Mouse (Mus musculus) embryonic stem cell, embryonic (primary cell): ENCODE measurements around the gene Igdcc4.

Experiments
- CTCF ChIA-PET, 4 experiments: fragments of 300-600 bp in 2 of 4; fragments of 350-600 bp in 2 of 4; sonication (Branson Sonifier 250); formaldehyde crosslinking; loops; one replicate each; lab custom pipeline; 2022; ENCODE audit warnings: inconsistent platforms in 2 of 4; lab: Charles Lee
- POLR2A ChIA-PET, 4 experiments: fragments of 300-600 bp in 2 of 4; fragments of 350-600 bp in 2 of 4; sonication (Branson Sonifier 250); formaldehyde crosslinking; loops; one replicate each; lab custom pipeline; 2022; ENCODE audit warnings: antibody characterized with exemption in 4 of 4, inconsistent platforms in 1 of 4; lab: Charles Lee

The Igdcc4 gene

DNA sequence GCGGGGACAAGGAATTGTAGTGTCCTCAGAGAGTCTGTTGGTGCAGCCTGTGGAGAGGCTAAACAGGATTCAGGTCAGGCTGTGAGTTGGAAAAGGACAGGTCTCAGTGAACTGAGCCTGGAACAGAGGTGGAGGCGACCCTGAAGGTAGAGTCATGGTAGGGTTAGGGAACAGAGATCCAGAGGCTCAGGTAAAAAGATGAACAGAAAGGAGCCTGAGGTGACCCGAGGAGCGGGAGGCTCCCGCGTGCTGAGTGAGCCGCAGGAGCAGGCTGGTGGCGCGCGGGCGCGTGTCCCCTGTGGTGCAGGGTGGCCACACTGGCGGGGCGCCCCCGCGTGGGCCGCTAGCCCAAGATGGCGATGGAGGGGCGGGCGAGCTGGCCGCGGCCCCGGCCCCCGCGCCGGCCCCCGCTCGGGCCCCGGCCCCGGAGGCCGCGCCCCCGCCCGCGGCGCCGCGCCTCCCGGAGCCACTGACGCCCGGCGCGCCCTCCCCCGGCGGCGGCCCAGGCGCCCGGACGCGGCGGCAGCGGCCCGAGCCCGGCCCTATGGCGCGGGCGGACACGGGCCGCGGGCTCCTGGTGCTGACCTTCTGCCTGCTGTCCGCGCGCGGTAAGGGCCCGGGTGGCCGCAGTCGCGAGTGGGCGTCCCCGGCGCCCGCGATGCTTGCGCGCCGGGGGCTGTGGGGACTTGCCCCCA is at the start of gene Igdcc4:
Gene Igdcc4 (plus strand): TSS at position 496 of the 695 bp plus-strand sequence.
- ChIA-PET CTCF (interaction anchor here in 3 of 4 experiments (0.9 to 2.0 kb wide), 5 partner anchors 20 to 27 kb away, joined by 3 to 7 read pairs (median 4); no protein-coding TSS in a partner anchor), POLR2A (interaction anchor here in 3 of 4 experiments (0.6 to 2.7 kb wide), 7 partner anchors 8 to 80 kb away, joined by 3 to 11 read pairs (median 3); partner anchors contain the start of gene Hacd3 (in 1 of the 3))

DNA sequence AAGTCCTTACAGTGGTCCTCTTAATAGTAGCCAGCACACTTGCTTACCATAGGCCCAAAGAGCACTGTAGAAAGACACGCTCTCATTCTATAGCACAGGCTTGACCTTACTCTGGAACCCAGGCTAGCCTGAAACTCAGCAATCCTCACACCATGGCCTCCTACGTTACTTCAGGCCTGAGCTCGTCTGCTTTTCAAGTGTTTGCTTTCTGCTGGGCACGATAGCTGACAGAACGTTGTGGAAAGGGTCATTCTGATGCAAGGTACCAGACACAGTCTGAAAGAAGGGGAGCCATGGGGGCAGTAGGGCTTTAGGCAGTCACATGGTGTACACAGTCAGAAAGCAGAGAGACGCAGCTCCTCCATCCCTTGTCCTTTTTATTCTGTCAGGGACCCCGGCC is 37.0 kb upstream of the Igdcc4 start:
- POLR2A ChIA-PET = interaction anchor here in 1 of 4 experiments (0.6 kb wide), 1 partner anchor 9 kb away, joined by 3 read pairs; no protein-coding TSS in a partner anchor

DNA sequence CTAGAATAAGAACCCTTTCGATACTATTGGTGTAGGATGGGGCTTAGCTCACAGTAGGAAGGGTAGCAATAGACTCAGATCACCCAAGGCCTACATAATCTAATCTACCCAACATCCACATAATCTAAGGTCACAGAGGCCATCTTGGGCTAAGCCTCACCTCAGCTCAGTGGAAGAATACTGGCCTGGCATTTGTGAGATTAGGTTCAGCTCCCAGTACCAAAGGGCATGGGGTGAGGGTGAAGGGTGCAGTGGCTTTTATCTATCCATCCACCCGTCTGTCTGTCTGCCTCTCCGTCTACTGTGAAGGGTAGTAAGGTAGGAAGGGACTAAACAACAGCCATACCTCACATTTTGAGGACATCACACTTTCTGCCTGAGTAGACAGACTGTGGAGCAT is 30.7 kb upstream of the Igdcc4 start:
- POLR2A ChIA-PET = no interaction called here
- CTCF ChIA-PET = interaction anchor here in 1 of 4 experiments (0.5 kb wide), 1 partner anchor 215 kb away, joined by 3 read pairs; no protein-coding TSS in a partner anchor

More for the DNA sequence above, 37.0 kb upstream of the Igdcc4 start:
- CTCF ChIA-PET = interaction anchor here in 1 of 4 experiments (0.5 kb wide), 1 partner anchor 101 kb away, joined by 5 read pairs; no protein-coding TSS in a partner anchor

DNA sequence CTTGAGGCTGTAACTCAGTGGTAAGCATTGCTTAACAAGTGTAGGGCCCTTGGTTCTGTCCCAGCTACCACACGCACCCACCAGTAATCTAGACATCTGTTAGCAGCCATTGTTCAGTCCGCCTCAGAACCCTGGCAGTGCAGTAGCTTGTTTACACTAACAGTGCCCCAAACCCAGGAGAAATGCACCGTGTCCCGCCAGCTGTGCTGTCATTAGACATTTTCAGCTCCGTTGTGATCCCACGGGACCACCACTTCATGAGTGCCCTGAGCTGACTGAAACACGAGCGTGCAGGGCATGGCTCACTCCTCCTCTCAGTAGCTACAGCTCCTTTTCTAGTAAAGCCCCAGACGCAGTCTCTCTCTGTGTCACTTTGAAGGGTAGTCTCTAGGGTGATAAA is 27.7 kb upstream of the Igdcc4 start:
- CTCF ChIA-PET = interaction anchor here in 3 of 4 experiments (0.6 to 1.2 kb wide), 4 partner anchors 11 to 55 kb away, joined by 3 to 5 read pairs (median 4); no protein-coding TSS in a partner anchor

DNA sequence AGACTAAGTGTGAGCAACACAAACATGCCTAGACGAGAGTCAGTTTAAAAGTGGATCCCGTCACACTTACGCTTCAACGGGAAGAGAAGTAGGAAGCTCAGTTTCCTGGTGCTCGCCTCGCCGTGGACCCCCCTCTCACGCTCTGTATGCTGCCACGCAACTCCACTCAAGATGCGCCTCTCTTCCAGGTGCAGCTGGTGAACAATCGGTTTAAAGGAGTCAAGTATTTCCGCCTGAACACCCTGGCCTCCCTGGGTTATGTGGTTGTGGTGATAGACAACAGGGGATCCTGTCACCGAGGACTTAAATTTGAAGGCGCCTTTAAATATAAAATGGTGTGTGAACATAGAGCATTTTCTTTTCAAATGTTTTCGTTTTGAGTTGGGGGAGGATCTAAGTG is 27.0 kb upstream of the Igdcc4 start:
- ChIA-PET CTCF (interaction anchor here in 3 of 4 experiments (1.1 to 1.2 kb wide), 3 partner anchors 47 to 54 kb away, joined by 3 to 4 read pairs (median 3); no protein-coding TSS in a partner anchor), POLR2A (interaction anchor here in 3 of 4 experiments (0.5 to 2.1 kb wide), 14 partner anchors 9 to 693 kb away, joined by 3 to 8 read pairs (median 3); no protein-coding TSS in a partner anchor)

More for the DNA sequence above, 27.7 kb upstream of the Igdcc4 start:
- POLR2A ChIA-PET = interaction anchor here in 3 of 4 experiments (0.5 to 2.1 kb wide), 10 partner anchors 9 to 692 kb away, joined by 3 to 8 read pairs (median 3); no protein-coding TSS in a partner anchor

DNA sequence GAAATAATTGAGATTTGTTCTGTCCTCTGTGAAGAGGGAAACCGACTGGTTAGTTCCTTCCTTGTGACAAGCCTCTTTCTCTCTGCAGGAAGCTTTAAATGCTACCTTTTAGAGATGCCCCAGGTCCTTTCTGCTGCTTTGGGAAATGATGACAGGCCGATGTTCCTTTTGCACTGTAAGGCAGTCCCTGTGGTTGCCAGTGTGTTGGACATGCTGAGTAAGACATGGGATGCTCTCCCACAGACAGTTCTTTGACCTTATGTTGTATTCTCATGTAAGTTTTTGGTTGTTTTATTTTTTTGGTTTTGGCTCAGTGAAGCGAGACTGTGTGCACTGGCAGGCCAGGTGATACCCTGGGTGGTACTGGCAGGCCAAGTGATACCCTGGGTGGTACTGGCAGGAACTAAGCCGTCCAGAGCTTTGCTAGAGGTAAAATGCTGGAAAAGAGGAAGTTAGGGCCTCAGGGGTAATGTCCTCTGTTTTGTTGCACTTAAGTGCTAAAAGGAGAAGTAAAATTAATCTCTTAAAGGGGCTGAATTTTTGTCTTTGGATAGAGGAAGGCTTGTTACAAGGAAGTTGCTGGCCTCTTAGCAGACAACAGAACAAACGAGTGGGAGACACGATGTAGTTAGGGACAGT is 26.3 kb upstream of the Igdcc4 start:
- ChIA-PET POLR2A (interaction anchor here in 2 of 4 experiments (0.7 to 2.1 kb wide), 8 partner anchors 8 to 121 kb away, joined by 3 to 7 read pairs (median 4); no protein-coding TSS in a partner anchor), CTCF (interaction anchor here in 1 of 4 experiments (1.1 kb wide), 1 partner anchor 49 kb away, joined by 3 read pairs; no protein-coding TSS in a partner anchor)

DNA sequence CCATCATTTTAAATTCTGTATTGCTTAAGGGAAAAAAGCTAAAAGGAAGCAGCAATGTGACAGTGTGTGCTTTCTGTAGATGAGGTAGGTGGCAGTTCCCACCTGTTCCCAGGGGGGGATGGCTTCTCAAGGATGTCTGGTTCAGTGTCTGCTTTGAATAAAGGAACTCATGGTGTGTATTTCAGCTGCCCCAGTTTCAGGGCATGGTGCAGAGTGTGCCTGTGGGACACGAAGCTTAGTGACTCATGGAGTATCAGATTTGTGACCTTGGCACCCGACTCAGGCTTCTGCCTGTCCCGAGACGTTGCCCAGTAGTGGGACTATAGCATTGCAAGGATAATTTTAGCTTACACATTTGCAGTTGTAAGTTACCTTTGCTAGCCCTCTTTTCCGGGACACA is 23.8 kb upstream of the Igdcc4 start:
- ChIA-PET POLR2A (interaction anchor here in 1 of 4 experiments (0.6 to 1.7 kb wide), 6 partner anchors 8 to 917 kb away, joined by 3 to 6 read pairs (median 4); no protein-coding TSS in a partner anchor), CTCF (no interaction called here)

DNA sequence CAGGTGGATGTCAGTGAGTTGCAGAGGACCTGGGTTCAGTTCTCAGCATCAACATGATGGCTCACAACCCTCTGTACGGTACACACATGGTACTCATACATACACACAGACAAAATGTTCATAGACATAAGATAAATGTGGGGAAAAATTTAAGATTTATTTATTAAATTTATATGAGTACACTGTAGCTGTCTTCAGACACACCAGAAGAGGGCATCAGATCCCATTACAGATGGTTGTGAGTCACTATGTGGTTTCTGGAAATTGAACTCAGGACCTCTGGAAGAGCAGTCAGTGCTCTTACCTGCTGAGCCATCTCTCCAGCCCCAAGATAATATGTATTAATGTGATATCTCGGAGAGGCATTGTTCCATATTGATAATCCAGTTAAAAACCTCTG is 21.1 kb upstream of the Igdcc4 start:
- POLR2A ChIA-PET = interaction anchor here in 1 of 4 experiments (1.5 to 4.8 kb wide), 2 partner anchors 10 to 116 kb away, joined by 6 to 20 read pairs; no protein-coding TSS in a partner anchor
- CTCF ChIA-PET = interaction anchor here in 1 of 4 experiments (0.6 kb wide), 2 partner anchors 13 to 198 kb away, joined by 3 to 4 read pairs; no protein-coding TSS in a partner anchor

DNA sequence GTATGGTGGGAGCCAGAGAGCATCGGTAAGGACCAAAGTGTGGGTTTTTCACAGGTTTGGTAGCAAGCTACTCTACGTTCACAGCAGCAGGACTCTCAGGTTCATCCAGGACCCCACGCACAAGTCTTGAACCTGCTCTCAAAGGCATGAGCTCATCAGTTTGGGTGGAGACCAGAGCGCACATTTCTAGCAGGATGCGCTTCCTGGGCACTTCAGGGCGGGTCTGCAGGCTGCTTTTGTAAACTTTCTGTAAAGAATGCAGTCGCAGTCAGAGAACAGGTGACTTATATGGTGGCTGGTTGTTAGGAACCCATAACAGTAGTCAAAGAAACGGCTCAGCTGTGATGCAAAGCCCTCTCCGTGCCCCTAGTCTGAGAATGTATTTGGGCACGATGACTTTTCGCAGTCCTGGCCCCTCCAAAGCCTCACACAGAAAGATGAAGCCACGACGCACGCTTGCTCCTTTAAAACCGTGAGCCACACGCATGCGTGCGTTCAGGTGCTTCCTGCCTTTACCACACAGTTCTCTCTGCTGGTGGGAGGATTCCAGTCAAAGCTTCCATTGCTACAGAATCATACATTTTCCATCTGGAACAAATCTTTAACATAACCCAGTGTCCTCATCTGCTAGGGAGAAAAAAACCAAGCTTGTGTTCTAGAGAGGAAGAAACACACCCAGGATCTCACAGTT is 18.1 kb upstream of the Igdcc4 start:
- ChIA-PET POLR2A (interaction anchor here (0.6 to 4.8 kb wide), 20 partner anchors 7 to 1474 kb away, joined by 3 to 20 read pairs (median 3); partner anchors contain the start of gene Dpp8 (in 1 of the 4)), CTCF (interaction anchor here in 3 of 4 experiments (0.5 to 1.5 kb wide), 7 partner anchors 11 to 179 kb away, joined by 3 to 12 read pairs (median 4); no protein-coding TSS in a partner anchor)

DNA sequence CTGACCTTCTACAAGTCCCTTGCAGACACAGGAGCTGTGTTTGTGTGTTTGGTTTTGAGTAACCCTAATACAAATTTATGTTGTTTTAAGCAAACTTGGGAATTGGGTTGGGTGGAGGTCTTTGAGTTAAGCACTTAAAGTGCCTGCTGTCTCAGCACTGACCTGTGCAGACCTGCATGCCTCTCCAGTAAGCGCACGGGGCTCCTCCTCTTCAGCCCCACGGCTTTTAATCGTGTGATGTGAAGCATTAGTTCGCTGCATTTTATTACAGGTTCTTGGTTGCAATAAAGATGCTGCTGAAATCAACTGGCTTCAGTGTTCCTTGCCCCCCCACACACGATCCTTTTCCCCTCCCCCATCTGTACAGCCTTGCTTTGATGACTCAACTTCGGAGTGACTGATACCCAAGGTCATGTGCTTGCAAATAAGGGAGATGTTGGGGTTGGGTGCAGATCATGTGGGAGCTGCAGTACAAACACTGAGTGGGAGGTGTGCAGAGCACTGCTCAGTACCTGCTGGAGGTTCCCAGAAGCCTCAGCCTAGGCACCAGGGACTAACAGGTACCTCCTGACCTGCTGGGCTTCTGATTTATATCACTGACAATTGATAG is 17.0 kb upstream of the Igdcc4 start:
- ChIA-PET POLR2A (interaction anchor here in 2 of 4 experiments (0.6 to 2.7 kb wide), 10 partner anchors 7 to 188 kb away, joined by 3 to 7 read pairs (median 3); no protein-coding TSS in a partner anchor), CTCF (interaction anchor here in 2 of 4 experiments (0.5 to 1.5 kb wide), 5 partner anchors 10 to 180 kb away, joined by 3 to 5 read pairs (median 4); no protein-coding TSS in a partner anchor)

DNA sequence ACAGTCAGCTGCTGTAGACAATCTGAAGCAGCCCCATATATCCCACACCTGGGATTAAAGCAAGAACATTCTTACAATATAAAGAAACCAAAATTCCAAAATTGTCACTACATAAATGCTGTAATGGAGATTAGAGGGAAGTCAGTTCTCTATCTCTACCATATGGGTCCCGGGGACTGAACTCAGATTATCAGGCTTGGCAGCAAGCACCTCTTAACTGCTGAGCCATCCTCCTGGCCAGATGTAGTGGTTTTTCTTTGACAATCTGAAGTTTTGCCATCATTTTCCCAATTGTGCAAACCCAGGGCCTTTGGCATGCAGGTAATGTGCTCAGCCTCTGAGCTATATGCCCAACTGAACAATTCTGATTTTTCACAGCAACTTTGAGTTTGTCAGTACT is 16.0 kb upstream of the Igdcc4 start:
- ChIA-PET POLR2A (interaction anchor here in 1 of 4 experiments (0.7 to 1.4 kb wide), 4 partner anchors 8 to 111 kb away, joined by 3 to 4 read pairs (median 3); no protein-coding TSS in a partner anchor), CTCF (no interaction called here)

DNA sequence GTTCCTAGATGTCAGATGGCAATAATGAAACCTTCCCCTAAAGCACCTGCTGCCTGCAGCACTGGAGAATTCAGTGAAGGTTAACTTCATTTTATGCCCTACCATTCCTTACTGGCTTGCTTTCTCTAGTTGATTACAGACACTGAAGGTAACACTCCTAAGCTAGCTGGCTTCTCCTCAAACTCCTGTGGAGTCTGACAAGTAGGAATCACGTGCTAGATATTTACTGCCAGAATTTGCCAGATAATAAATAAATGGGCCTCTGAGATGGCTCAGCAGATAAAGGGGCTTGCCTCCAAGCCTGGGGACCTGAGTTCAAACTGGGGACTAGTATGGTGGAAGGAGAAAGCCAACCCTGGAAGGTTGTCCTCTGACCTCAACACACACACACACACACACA is 14.5 kb upstream of the Igdcc4 start:
- POLR2A ChIA-PET = interaction anchor here in 3 of 4 experiments (0.7 to 1.6 kb wide), 6 partner anchors 11 to 626 kb away, joined by 3 to 5 read pairs (median 3); no protein-coding TSS in a partner anchor
- CTCF ChIA-PET = interaction anchor here in 2 of 4 experiments (0.6 to 0.7 kb wide), 2 partner anchors 109 to 350 kb away, joined by 3 read pairs; no protein-coding TSS in a partner anchor

DNA sequence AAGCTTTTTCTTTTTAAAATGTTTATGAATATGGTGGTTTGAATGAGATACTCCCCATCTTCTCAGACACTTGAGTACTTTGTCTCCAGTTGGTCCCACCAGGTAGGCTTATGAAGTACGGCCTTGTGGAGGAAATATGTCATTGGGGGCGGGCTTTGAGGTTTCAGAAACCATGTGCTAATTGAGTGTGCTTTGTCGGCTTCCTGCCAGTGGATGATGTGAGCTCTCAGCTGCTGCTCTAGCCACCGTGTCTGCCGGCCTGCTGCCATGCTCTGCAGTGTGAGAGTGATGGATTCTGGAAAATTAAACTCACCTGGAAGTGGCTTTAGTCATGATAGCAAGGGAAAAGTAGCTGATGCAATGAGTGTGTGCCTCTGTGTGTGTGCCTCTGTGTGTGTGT is 13.8 kb upstream of the Igdcc4 start:
- POLR2A ChIA-PET = interaction anchor here in 2 of 4 experiments (1.3 to 1.6 kb wide), 4 partner anchors 12 to 109 kb away, joined by 3 to 5 read pairs (median 3); no protein-coding TSS in a partner anchor
- CTCF ChIA-PET = interaction anchor here in 2 of 4 experiments (0.6 to 1.1 kb wide), 3 partner anchors 34 to 109 kb away, joined by 3 read pairs; no protein-coding TSS in a partner anchor

DNA sequence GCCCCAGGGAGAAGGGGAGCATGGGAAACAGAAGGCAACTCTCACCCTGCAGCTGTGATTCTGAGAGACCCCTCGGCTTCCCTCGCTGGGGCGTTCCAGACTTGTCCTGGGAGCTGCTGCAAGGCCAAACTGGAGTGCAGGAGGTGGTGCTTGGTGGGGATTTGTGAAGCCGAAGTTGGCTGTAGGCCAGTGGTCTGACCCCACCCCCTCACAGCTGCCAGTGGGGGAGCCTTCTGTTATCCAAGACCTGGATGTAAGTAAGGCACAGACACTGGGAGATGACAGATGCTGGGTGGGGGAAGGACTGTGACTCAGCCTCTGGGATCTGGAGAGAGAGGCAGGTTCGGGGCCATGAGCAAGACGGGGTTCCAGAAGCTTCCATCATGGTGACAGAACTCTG is 7.0 kb upstream of the Igdcc4 start:
- ChIA-PET CTCF (interaction anchor here in 3 of 4 experiments (0.5 to 2.2 kb wide), 14 partner anchors 10 to 1952 kb away, joined by 3 to 9 read pairs (median 3); partner anchors contain the start of genes Dpp8 (in 1 of the 3) and Hacd3 (in 1 of the 3)), POLR2A (interaction anchor here in 3 of 4 experiments (0.6 to 2.6 kb wide), 14 partner anchors 11 to 456 kb away, joined by 3 to 9 read pairs (median 4); partner anchors contain the start of gene Hacd3 (in 1 of the 3))

DNA sequence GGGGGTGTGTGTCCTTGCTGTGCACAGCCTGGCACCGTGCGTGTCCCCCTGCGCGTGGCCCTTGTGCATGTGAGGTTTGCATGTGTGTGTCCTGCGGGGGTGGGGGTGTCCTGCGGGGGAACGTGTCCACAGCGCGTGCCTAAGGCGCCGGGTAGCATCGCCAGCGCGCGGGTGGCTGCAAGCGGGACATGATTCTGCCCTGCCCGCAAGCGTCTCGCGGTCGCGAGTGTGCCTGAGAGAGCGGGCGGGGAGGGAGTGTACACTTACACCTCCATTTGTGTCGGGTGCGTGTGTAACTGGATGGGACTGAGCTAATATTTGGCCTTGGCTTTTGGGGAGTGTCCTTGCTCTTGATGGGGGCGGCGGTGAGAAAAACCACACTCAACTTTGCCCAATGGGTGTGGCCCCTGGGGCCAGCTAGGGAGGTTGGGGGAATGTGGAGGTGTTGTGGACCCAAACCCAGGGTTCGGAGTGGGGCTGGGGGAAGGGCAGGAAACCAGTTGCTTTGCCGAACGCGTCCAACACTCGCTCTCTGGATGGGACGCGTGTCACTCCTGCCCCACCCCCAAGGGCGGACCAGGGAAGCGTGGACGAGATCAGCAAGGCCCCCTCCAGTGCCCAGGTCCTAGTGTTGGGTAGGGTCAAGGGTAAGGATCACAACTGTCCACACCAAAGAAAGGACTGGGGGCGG is 545 bp downstream of the Igdcc4 start:
- ChIA-PET CTCF (interaction anchor here (0.5 to 2.0 kb wide), 5 partner anchors 22 to 45 kb away, joined by 3 to 7 read pairs (median 3); no protein-coding TSS in a partner anchor), POLR2A (interaction anchor here in 3 of 4 experiments (0.6 to 2.7 kb wide), 9 partner anchors 8 to 1064 kb away, joined by 3 to 11 read pairs (median 4); partner anchors contain the start of genes Dpp8 (in 1 of the 3) and Hacd3 (in 1 of the 3))
